Mouse (Mus musculus) small intestine, adult 10 weeks (tissue): ENCODE results near the gene Plk5. TPM values are rescaled to one million over a fixed set of nuclear protein-coding genes. Genes with fewer than 3 reads are reported as not detected.

Experiments
- polyA plus RNA-seq: library from polyadenylated mRNA; stranded (reverse); fragments of 350-450 nt; fragmentation: Illumina TruSeq; extraction: RNeasy Lipid Tissue Mini Kit (QIAGEN cat#74804); gene quantifications from one replicate; pipeline ENCODE4 v1.2.3, GENCODE M21; 2014; ENCODE audit warnings: low replicate concordance

Gene Plk5
- not detected for polyA plus RNA-seq

DNA sequence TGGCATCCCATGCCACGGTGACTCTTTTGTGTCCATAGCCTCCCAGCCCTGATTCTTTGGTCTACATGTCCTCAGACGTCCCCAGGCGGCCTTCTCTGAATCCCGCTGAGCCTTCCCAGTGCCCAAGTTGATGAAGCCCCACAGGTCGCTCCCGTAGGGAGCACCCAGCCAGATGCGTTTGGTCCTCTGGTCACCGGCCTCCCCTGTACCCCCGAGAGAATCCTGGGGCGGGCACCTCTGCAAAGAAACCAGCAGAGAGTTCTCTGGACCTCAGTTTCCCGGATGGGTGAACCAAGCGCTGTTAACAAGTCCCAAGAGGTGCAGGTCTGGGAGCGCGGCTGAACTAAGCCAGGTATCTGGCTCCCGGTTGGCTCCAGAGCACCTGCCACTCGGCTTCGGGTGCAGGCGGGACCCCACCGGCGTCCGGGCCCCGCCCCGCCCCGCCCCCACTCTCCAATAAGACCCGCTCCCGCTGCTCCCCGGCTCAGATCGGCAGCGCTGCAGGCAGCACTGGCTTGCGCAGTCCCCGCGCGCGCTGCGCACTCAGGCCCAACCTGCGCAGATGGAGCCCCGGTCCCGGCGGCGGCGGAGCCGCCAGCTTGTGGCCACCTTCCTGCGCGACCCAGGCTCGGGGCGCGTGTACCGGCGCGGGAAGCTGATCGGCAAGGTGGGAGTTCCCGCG, at the start of gene Plk5:
Plk5 (plus strand) TSS at position 459 of the 682 bp plus-strand sequence.

DNA sequence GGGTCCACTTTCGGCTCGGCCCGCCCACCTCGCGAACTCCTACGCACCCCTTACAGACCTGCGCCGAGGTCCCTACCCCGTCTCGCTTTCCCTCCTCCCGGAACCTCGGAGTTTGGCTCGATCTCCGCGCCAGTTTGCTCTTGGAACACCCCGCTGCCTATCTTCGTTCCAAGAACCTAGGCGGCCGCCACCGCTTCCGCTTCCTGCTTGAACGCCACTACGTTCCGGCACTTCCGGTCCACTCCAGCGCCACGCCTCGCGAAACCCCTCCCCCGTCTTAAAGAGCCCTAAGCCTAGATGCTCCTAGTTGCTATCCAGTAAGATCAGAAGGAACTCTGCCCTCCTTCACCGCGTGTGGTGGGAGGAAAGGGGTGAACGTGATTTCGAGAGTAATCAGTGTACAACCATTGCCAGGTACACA, 35.9 kb upstream of the Plk5 start, which contains the start of gene 2310011J03Rik:
2310011J03Rik (minus strand) TSS at position 198 of the 421 bp plus-strand sequence.

DNA sequence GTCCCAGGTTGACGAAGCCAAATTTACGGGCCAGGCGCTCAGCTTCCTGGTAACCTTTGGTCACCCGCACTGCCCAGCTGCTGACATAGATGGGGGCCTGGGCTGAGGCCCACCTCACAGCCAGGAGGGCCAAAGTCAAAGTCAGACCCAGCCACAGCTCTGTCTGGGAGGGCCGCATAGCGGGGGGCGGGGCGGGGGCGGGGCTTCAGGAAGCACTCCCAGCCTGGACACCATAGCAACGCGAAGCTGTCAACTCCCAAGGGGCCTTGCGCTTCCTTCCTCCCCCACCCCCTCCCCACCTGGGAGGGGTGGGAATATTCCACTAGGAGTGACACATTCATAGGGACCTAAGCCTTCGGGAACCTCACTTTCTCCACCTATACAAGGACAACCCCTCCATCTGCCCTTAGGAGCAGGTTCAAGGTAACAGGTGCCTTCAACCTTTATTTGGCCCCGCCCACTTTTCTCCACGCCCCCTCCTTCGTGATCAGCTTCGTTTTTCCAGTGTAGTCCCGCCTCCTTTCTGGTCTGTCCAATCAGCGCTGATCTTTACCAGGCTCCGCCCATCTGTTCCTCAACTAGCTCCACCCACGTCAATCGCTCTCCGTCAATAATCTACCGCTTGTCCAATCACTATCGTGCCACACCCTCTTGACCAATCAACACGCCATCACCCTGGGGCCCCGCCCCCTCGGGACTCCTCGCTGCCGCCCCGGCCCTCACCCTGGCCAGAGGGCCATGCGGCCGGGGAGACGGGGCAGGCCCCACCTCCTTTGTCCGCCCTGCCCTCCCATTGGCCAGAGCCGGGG, 26.8 kb upstream of the Plk5 start, which contains the start of the genes Pcsk4 and Reep6:
Pcsk4 (minus strand) TSS at position 226 of the 809 bp plus-strand sequence.
Reep6 (plus strand) TSS at position 681 of the 809 bp plus-strand sequence.

DNA sequence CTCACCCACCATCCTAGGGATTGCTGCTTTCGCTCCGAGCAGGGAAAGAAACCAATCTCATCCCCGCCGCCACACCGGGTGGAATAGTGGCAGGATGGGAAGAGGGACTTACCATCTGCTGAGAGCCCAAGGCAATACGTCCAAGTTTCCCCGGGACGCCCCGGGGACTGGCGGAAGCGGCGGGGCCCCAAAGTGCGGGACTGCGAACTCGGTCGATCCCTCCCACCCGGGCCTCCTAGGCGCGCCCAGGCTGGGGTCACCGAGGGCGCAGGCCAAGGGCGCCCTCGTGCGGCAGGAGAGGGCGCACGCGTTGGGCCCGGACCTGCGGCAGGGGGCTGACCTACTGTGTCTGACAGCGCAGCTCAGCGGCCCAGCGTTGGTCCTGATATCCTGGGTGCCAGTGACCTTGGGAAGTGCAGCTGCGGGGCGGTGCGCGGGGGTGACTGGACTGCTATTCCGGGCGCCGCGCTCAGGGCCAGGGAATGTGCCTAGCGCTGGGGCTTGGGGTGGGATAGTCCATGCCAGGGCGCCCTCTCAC, 7.9 kb upstream of the Plk5 start, which contains the start of gene Adamtsl5:
Adamtsl5 (minus strand) TSS at position 169 of the 538 bp plus-strand sequence.

DNA sequence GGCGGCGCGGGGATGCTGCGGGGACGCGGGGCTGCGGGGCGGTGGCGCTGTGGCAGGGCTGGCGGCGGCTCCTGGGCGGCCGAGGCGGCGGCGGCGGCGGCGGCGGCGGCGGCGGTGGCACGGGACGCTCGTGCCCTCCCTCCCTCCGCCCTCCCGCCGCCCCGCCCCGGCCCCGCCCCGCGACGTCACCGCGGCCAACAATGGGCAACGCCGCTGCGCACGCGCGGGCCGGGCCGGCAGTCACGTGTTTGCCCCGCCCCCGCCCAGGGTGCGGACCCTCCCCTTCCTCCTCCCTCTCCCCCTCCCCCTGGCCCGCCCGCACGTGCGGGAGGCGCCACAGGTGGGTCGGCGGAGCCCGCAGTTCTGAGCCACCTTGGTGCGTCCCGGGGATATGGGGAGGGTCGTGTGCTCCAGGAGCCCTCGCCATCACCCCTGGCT, 31.3 kb downstream of the Plk5 start, which contains the start of gene Mex3d:
Mex3d (minus strand) TSS at position 138 of the 438 bp plus-strand sequence.

DNA sequence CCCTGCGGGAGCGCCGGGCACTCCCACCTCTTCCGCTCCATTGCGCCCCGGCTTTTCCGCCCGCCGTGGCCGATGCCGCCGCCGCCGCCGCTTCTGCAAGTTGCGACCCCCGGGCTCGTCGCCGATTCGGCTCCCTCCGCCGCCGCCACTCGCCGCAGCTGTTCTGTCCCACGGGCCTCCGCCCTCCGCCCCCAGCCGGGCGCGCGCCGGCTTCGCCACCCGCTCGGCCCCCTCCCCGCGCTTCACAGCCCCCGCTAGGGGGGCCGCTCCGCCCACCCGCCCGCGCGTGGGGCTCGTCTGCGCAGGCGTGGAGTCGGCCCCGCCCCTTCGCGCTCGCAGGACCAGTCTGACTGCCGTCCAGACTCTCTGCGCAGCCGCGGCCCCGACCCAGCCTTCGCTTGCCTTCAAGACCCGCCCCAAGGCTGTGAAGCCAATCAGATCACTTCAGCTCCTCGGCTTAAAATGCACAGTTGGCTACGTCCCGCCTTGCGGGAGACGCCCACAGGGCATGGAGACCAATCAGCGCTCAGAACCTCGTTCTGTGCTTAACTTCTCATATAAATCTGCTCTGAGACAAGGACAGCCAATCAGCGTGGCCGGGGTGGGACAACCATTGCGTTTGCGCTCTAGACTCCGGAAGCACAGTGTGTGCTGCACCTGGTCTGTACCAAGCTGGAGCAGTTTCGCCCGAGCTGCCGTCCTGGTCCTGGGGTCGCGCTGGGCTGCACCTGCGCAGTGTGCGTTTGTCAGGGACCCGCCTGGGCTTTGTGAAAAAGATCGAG, 43.1 kb downstream of the Plk5 start, which contains the start of gene Mbd3:
Mbd3 (minus strand) TSS at position 360 of the 782 bp plus-strand sequence.

DNA sequence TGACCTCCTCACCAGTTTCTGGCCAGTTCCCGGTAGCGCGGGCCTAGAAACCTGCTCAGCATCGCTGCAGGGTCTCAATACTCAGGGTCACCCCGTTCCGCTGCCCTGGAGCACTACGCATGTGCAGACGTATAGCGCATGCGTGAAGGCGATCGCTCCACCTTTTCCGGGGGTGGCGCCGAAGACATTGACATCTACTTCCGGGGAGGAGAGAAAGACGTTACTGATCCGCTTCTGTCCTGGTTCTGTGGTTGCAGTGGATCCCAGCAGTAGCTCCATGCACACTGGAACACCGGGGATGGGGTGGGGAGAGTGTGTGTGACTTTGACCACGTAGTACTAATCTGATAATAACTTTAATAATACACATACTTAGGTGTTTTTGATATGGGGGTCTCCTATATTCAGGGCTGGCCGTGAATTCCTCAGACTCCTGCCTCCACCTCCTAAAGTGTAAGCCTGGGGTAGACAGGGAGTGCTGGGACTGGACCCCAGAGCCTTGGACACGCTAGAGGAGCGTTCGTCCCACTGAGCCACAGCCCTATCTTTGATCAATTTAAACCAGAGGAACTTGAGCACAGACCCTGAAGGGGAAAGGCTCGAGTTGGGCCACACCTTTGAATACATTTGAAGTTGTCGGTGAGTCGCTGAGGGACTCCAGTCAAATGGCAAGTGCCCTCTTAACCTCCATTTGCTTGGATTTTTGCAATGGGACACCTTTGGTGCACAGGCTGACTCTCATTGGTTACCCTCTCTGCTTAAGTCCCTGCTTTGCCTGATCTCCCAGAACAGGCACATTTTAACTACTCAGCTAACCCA, 50.6 kb downstream of the Plk5 start, which contains the start of gene Uqcr11:
Uqcr11 (minus strand) TSS at position 147 of the 818 bp plus-strand sequence.

Other genes starting within 250 kb of the Plk5 start
- 3.0 TPM for gene Stk11, start 240.7 kb upstream of the Plk5 start, polyA plus RNA-seq
- gene Atp5d, start 217.8 kb upstream of the Plk5 start, polyA plus RNA-seq = 1.8 TPM
- gene Cbarp, start 215.6 kb upstream of the Plk5 start, polyA plus RNA-seq = not detected
- gene Midn, start 208.2 kb upstream of the Plk5 start, polyA plus RNA-seq = 7.7 TPM
- gene Cirbp, start 190.5 kb upstream of the Plk5 start, polyA plus RNA-seq = 12.5 TPM
- gene 1600002K03Rik, start 183.5 kb upstream of the Plk5 start, polyA plus RNA-seq = not detected
- gene Efna2, start 177.0 kb upstream of the Plk5 start, polyA plus RNA-seq = 0.37 TPM
- 3.4 TPM for gene Mum1, start 130.0 kb upstream of the Plk5 start, polyA plus RNA-seq
- 3.5 TPM for gene Ndufs7, start 107.3 kb upstream of the Plk5 start, polyA plus RNA-seq
- gene Gamt, start 95.4 kb upstream of the Plk5 start, polyA plus RNA-seq = not detected
- gene Dazap1, start 95.0 kb upstream of the Plk5 start, polyA plus RNA-seq = 26.5 TPM
- gene Rps15, start 64.0 kb upstream of the Plk5 start, polyA plus RNA-seq = 1.6 TPM
- not detected for gene Apc2, start 60.5 kb upstream of the Plk5 start, polyA plus RNA-seq
- 0.52 TPM for gene 2310011J03Rik, start 35.9 kb upstream of the Plk5 start, polyA plus RNA-seq
- not detected for gene Pcsk4, start 27.0 kb upstream of the Plk5 start, polyA plus RNA-seq
- gene Reep6, start 26.5 kb upstream of the Plk5 start, polyA plus RNA-seq = 5.9 TPM
- 5.3 TPM for gene Adamtsl5, start 8.0 kb upstream of the Plk5 start, polyA plus RNA-seq
- 2.9 TPM for gene Mex3d, start 31.2 kb downstream of the Plk5 start, polyA plus RNA-seq
- not detected for gene Mbd3, start 43.1 kb downstream of the Plk5 start, polyA plus RNA-seq
- 1.4 TPM for gene Uqcr11, start 50.4 kb downstream of the Plk5 start, polyA plus RNA-seq
- gene Tcf3, start 77.2 kb downstream of the Plk5 start, polyA plus RNA-seq = 4.8 TPM
- gene Onecut3, start 138.4 kb downstream of the Plk5 start, polyA plus RNA-seq = 0.11 TPM
- gene Atp8b3, start 182.7 kb downstream of the Plk5 start, polyA plus RNA-seq = not detected
- 0.15 TPM for gene Rexo1, start 205.1 kb downstream of the Plk5 start, polyA plus RNA-seq
- gene Klf16, start 220.9 kb downstream of the Plk5 start, polyA plus RNA-seq = 1.0 TPM
- gene Abhd17a, start 233.9 kb downstream of the Plk5 start, polyA plus RNA-seq = not detected
- 1.3 TPM for gene Scamp4, start 246.4 kb downstream of the Plk5 start, polyA plus RNA-seq
- gene Adat3, start 246.4 kb downstream of the Plk5 start, polyA plus RNA-seq = not detected
- gene Gm49322, start 249.6 kb downstream of the Plk5 start, polyA plus RNA-seq = not detected